Mouse (Mus musculus): Measurements from ENCODE around the gene Tmem196.

- TF ChIP-seq POLR2A (IDR thresholded peaks at IDR 0.05; ENCODE audit: insufficient read length, low read depth): no peak
- TF ChIP-seq TCF12 (IDR thresholded peaks at IDR 0.05; ENCODE audit: insufficient read depth, poor library complexity, severe bottlenecking): no peak
- no peak for TF ChIP-seq USF1 (IDR thresholded peaks at IDR 0.05; ENCODE audit: low read depth)
- no peak for TF ChIP-seq POLR2AphosphoS2 (IDR thresholded peaks at IDR 0.05; ENCODE audit: insufficient read length, low read depth)
- no peak for TF ChIP-seq MYOD1 (IDR thresholded peaks at IDR 0.05; ENCODE audit: control insufficient read depth in 1 of 3, insufficient read length in 2 of 3, low read depth in 2 of 3)
- TF ChIP-seq MAX (IDR thresholded peaks at IDR 0.05; ENCODE audit: low read depth): no peak
- no peak for TF ChIP-seq E2F4 (IDR thresholded peaks at IDR 0.05; ENCODE audit: insufficient read depth)
- no peak for TF ChIP-seq TCF3 (IDR thresholded peaks at IDR 0.05; ENCODE audit: insufficient read length, low read depth)
- TF ChIP-seq CEBPB (IDR thresholded peaks at IDR 0.05; ENCODE audit: insufficient read depth, poor library complexity, severe bottlenecking): no peak
- no peak for TF ChIP-seq SRF (IDR thresholded peaks at IDR 0.05; ENCODE audit: control insufficient read depth, insufficient read length, low read depth)
- no peak for TF ChIP-seq REST (IDR thresholded peaks at IDR 0.05; ENCODE audit: insufficient read depth, insufficient read length)
These were observed 680 bp downstream of the Tmem196 start for GRCm38 (mm10) chr12:119946311-119946692.

Measured in myocyte (in vitro differentiated cells).